Mouse (Mus musculus): Measurements from ENCODE around the gene Vstm2a.

DNA sequence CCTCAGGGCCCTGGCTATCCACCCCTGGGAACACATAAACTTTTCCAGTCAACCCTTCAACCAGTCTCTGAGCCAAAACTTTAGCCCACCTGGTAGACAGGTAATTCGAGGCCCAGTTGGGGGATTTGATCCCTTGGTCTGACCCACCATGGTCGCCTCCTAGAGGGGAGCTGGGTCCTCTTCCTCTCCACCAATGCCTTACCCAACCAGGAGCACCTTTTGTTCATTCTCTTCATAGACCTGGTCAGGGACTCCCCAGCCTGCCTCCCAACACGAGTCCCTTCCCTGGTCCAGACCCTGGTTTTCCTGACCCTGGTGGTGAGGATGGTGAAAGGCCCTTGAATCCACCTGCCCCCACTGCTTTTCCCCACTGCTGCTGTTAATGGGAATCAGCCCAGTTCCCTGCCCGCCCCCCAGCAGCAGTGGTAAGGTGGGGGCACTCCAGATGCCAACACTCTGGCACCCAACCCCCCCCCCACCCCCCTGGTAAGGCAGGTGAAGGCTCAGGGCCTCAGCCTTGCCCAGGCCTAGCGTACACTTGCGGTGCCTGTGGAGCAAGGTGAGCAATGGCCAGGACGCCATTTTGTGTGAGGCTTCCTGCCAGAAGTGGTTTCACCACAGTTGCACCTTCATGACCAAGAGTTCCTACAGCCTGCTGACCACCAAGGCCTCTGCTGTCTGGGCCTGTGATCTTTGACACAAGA lies 182.2 kb downstream of the Vstm2a start:
- TF ChIP-seq MYOD1 (IDR thresholded peaks at IDR 0.05; ENCODE audit: control insufficient read depth in 1 of 3, insufficient read length in 2 of 3, low read depth in 2 of 3) (no peak), TCF12 (IDR thresholded peaks at IDR 0.05; ENCODE audit: insufficient read depth, poor library complexity, severe bottlenecking) (no peak), REST (IDR thresholded peaks at IDR 0.05; ENCODE audit: insufficient read depth, insufficient read length) (no peak), POLR2A (IDR thresholded peaks at IDR 0.05; ENCODE audit: insufficient read length, low read depth) (no peak), USF1 (IDR thresholded peaks at IDR 0.05; ENCODE audit: low read depth) (no peak), POLR2AphosphoS2 (IDR thresholded peaks at IDR 0.05; ENCODE audit: insufficient read length, low read depth) (no peak), CEBPB (IDR thresholded peaks at IDR 0.05; ENCODE audit: insufficient read depth, poor library complexity, severe bottlenecking) (no peak), MAX (IDR thresholded peaks at IDR 0.05; ENCODE audit: low read depth) (no peak), MYOG (IDR thresholded peaks at IDR 0.05; ENCODE audit: control insufficient read depth in 1 of 3, insufficient read depth in 1 of 3, insufficient read length in 2 of 3, low read depth in 2 of 3) (no peak), E2F4 (IDR thresholded peaks at IDR 0.05; ENCODE audit: insufficient read depth) (no peak), TCF3 (IDR thresholded peaks at IDR 0.05; ENCODE audit: insufficient read length, low read depth) (no peak), SRF (IDR thresholded peaks at IDR 0.05; ENCODE audit: control insufficient read depth, insufficient read length, low read depth) (no peak)
